16 mouse cellular contexts compared by ENCODE assay signal in genomic region chr13:52528281-52528680, GRCm38 (mm10). TPM values are rescaled to one million over a fixed set of nuclear protein-coding genes. Genes with fewer than 3 reads are reported as not detected.
DNase-seq lines count a peak whose midpoint lies in the region; ATAC-seq and TF ChIP-seq lines count a peak whose summit lies in the region.
"Had no signal": no experiment of that assay in that cellular context is flagged by ENCODE, and none has a peak within 500 bp of the region (broad histone marks: within the 10 kb centered on the region; RNA-seq: fewer than 3 reads in every experiment).

No protein-coding gene starts in this region.

- no peaks in the 10 kb centered on the region for H3K36me3 ChIP-seq in forebrain, postnatal 0 days (ENCODE audit: insufficient read depth)
- no peaks in the 10 kb centered on the region for H3K36me3 ChIP-seq in forebrain, embryonic 13.5 days (ENCODE audit: poor library complexity, severe bottlenecking)
- no peaks in the 10 kb centered on the region for H3K36me3 ChIP-seq in hindbrain, embryonic 15.5 days
- no peaks in the 10 kb centered on the region for H3K36me3 ChIP-seq in midbrain, postnatal 0 days (ENCODE audit: insufficient read depth, low read length)
- H3K36me3 ChIP-seq in intestine, embryonic 16.5 days (ENCODE audit: control insufficient read depth, insufficient read depth, low read length): no peaks in the 10 kb centered on the region

- 78% methylated on average over 8 of the region's 8 CpGs for WGBS in forebrain, postnatal 0 days
- 84% methylated on average over 8 of the region's 8 CpGs for WGBS in forebrain, embryonic 13.5 days
- 69% methylated on average over 8 of the region's 8 CpGs for WGBS in hindbrain, embryonic 15.5 days
- WGBS in midbrain, postnatal 0 days: 76% methylated on average over 8 of the region's 8 CpGs
- WGBS in intestine, embryonic 16.5 days: 78% methylated on average over 8 of the region's 8 CpGs

- H3K4me2 ChIP-seq in forebrain, postnatal 0 days (ENCODE audit: low read depth): peak overlapping the region; percentile 80
- H3K4me2 ChIP-seq in forebrain, embryonic 13.5 days: no peak overlapping the region
- peak overlapping the region; percentile 70 for H3K4me2 ChIP-seq in hindbrain, embryonic 15.5 days
- H3K4me2 ChIP-seq in midbrain, postnatal 0 days (ENCODE audit: low read depth, low read length, poor library complexity, severe bottlenecking): peak overlapping the region; percentile 72
- no peak overlapping the region for H3K4me2 ChIP-seq in intestine, embryonic 16.5 days (ENCODE audit: low read depth, low read length)

- peak overlapping the region; percentile 62 for H3K4me3 ChIP-seq in forebrain, postnatal 0 days (ENCODE audit: low read depth, low read length)
- no peak overlapping the region for H3K4me3 ChIP-seq in forebrain, embryonic 13.5 days
- peak overlapping the region; percentile 63 for H3K4me3 ChIP-seq in layer of hippocampus, adult 2 months
- H3K4me3 ChIP-seq in hindbrain, embryonic 15.5 days: peak overlapping the region; percentile 53
- peak overlapping the region; percentile 72 for H3K4me3 ChIP-seq in midbrain, postnatal 0 days (ENCODE audit: low read depth, low read length)
- H3K4me3 ChIP-seq in intestine, embryonic 16.5 days (ENCODE audit: low read length): no peak overlapping the region

- no peaks in the 10 kb centered on the region for H3K27me3 ChIP-seq in forebrain, postnatal 0 days (ENCODE audit: insufficient read depth, low read length)
- H3K27me3 ChIP-seq in forebrain, embryonic 13.5 days: peaks cover 25% of the 10 kb centered on the region
- H3K27me3 ChIP-seq in hindbrain, embryonic 15.5 days: no peaks in the 10 kb centered on the region
- H3K27me3 ChIP-seq in midbrain, postnatal 0 days (ENCODE audit: insufficient read depth, low read length): no peaks in the 10 kb centered on the region
- peaks cover 12% of the 10 kb centered on the region for H3K27me3 ChIP-seq in intestine, embryonic 16.5 days (replicated peaks; ENCODE audit: control insufficient read depth, insufficient read depth, low read length)

- no peaks in the 10 kb centered on the region for H3K9me3 ChIP-seq in forebrain, postnatal 0 days (ENCODE audit: low read length)
- peaks cover 6% of the 10 kb centered on the region for H3K9me3 ChIP-seq in forebrain, embryonic 13.5 days (replicated peaks)
- no peaks in the 10 kb centered on the region for H3K9me3 ChIP-seq in hindbrain, embryonic 15.5 days
- H3K9me3 ChIP-seq in midbrain, postnatal 0 days (ENCODE audit: low read length): no peaks in the 10 kb centered on the region
- H3K9me3 ChIP-seq in intestine, embryonic 16.5 days (ENCODE audit: control insufficient read depth, low read length): peaks cover 4% of the 10 kb centered on the region; the same call in 1 of the 2 replicates

- no peak overlapping the region for H3K27ac ChIP-seq in forebrain, postnatal 0 days (ENCODE audit: low read depth, low read length)
- H3K27ac ChIP-seq in forebrain, embryonic 13.5 days: no peak overlapping the region
- peak overlapping the region; percentile 98 for H3K27ac ChIP-seq in layer of hippocampus, adult 2 months
- H3K27ac ChIP-seq in hindbrain, embryonic 15.5 days (replicated peaks): 0 out of 2 replicates have a peak overlapping the region, but pooled peaks have one; percentile 18
- H3K27ac ChIP-seq in midbrain, postnatal 0 days (ENCODE audit: low read depth, low read length): no peak overlapping the region
- no peak overlapping the region for H3K27ac ChIP-seq in intestine, embryonic 16.5 days (ENCODE audit: low read length)
- H3K27ac ChIP-seq: stomach, postnatal 0 days had no signal

- no peak for DNase-seq in forebrain, postnatal 0 days
- no peak for DNase-seq in layer of hippocampus, adult 2 months (ENCODE audit: low spot score in 2 of 2)
- no peak for DNase-seq in layer of hippocampus, adult 18-20 months (ENCODE audit: low spot score in 2 of 2)
- no peak for DNase-seq in midbrain, postnatal 0 days (ENCODE audit: low spot score)
- DNase-seq: adrenal gland, adult 8-10 months; gastrocnemius, postnatal 10 days; kidney, adult 11 months; kidney, postnatal 10 days; lung, adult 2 months; thymus, postnatal 25 days had no signal

- no peak for TF ChIP-seq CTCF in forebrain, postnatal 0 days (IDR thresholded peaks at IDR 0.05; ENCODE audit: low read depth)
- TF ChIP-seq CTCF in layer of hippocampus, adult 2 months (conservative IDR thresholded peaks at IDR 0.05): no peak
- TF ChIP-seq CTCF in midbrain, postnatal 0 days (IDR thresholded peaks at IDR 0.05): no peak

- no peak for ATAC-seq in forebrain, postnatal 0 days
- ATAC-seq in forebrain, embryonic 13.5 days: no peak
- ATAC-seq in hindbrain, embryonic 15.5 days (ENCODE audit: low FRiP score, low read depth): no peak
- ATAC-seq in midbrain, postnatal 0 days (ENCODE audit: low FRiP score): no peak
- no peak for ATAC-seq in intestine, embryonic 16.5 days
- ATAC-seq: CD4-positive, CD25-positive, alpha-beta regulatory T cell, adult 4 months had no signal

- peak overlapping the region; percentile 37; the same call in 1 of the 2 replicates for H3K9ac ChIP-seq in forebrain, postnatal 0 days
- no peak overlapping the region for H3K9ac ChIP-seq in forebrain, embryonic 13.5 days
- 0 out of 2 replicates have a peak overlapping the region, but pooled peaks have one; percentile 14 for H3K9ac ChIP-seq in hindbrain, embryonic 15.5 days
- H3K9ac ChIP-seq in midbrain, postnatal 0 days (replicated peaks; ENCODE audit: low read length, poor library complexity, severe bottlenecking): peak overlapping the region; percentile 82; the same call in 1 of the 2 replicates
- no peak overlapping the region for H3K9ac ChIP-seq in intestine, embryonic 16.5 days (ENCODE audit: low read depth, low read length)

- H3K4me1 ChIP-seq in forebrain, postnatal 0 days (ENCODE audit: insufficient read depth): no peaks in the 10 kb centered on the region
- peaks cover 8% of the 10 kb centered on the region for H3K4me1 ChIP-seq in forebrain, embryonic 13.5 days
- peaks cover 11% of the 10 kb centered on the region for H3K4me1 ChIP-seq in hindbrain, embryonic 15.5 days (replicated peaks)
- H3K4me1 ChIP-seq in midbrain, postnatal 0 days (ENCODE audit: insufficient read depth, low read length): no peaks in the 10 kb centered on the region
- 0 out of 2 replicates have a peak, but pooled peaks cover 5% of the 10 kb centered on the region for H3K4me1 ChIP-seq in intestine, embryonic 16.5 days (ENCODE audit: control insufficient read depth, insufficient read depth, low read length)

RNA-seq across cellular contexts. Expression of gene Diras2, which starts 2.8 kb away (rescaled TPM):
- total RNA-seq in forebrain, postnatal 0 days (2014; rRNA removed): 41.5 and 47.6 TPM in 2 replicates
- 4.8 and 6.3 TPM in 2 replicates for polyA plus RNA-seq in forebrain, postnatal 0 days (2015; fragmentation: Nextera tagmentation; extraction: Ambion mirVana)
- polyA plus RNA-seq in forebrain, embryonic 13.5 days (2015; fragmentation: Nextera tagmentation; extraction: Ambion mirVana): 0.77 and 0.93 TPM in 2 replicates
- total RNA-seq in layer of hippocampus, adult 2 months (2021): 100 to 1,000 TPM; 150 to 155 TPM
- 100 to 1,000 TPM; 164 to 166 TPM for total RNA-seq in layer of hippocampus, adult 18-20 months (2021)
- polyA plus RNA-seq in hindbrain, embryonic 15.5 days (2015; fragmentation: Nextera tagmentation; extraction: Ambion mirVana): 5.0 and 5.1 TPM in 2 replicates
- 57.1 and 68.2 TPM in 2 replicates for total RNA-seq in midbrain, postnatal 0 days (2014; rRNA removed)
- 6.8 and 7.0 TPM in 2 replicates for polyA plus RNA-seq in midbrain, postnatal 0 days (2015; fragmentation: Nextera tagmentation; extraction: Ambion mirVana)
- 0.46 and 0.47 TPM in 2 replicates for polyA plus RNA-seq in intestine, embryonic 16.5 days (2015; fragmentation: Nextera tagmentation; extraction: Ambion mirVana)
- total RNA-seq: liver, adult 2 months had no signal
- polyA plus RNA-seq: CD4-positive, CD25-positive, alpha-beta regulatory T cell, adult 4 months had no signal

RNA-seq across cellular contexts. Expression of gene Syk, which starts 54.7 kb away (rescaled TPM):
- 2.6 and 4.5 TPM in 2 replicates for total RNA-seq in forebrain, postnatal 0 days (2014; rRNA removed)
- 0.88 and 1.6 TPM in 2 replicates for polyA plus RNA-seq in forebrain, postnatal 0 days (2015; fragmentation: Nextera tagmentation; extraction: Ambion mirVana)
- polyA plus RNA-seq in forebrain, embryonic 13.5 days (2015; fragmentation: Nextera tagmentation; extraction: Ambion mirVana): 0.81 and 1.1 TPM in 2 replicates
- 1 to 10 TPM; 3.1 TPM for total RNA-seq in layer of hippocampus, adult 2 months (2021)
- total RNA-seq in layer of hippocampus, adult 18-20 months (2021): 1 to 10 TPM; 2.7 TPM
- 1.2 and 1.4 TPM in 2 replicates for polyA plus RNA-seq in hindbrain, embryonic 15.5 days (2015; fragmentation: Nextera tagmentation; extraction: Ambion mirVana)
- 2.8 and 3.1 TPM in 2 replicates for total RNA-seq in midbrain, postnatal 0 days (2014; rRNA removed)
- polyA plus RNA-seq in midbrain, postnatal 0 days (2015; fragmentation: Nextera tagmentation; extraction: Ambion mirVana): 0.90 and 0.91 TPM in 2 replicates
- 2.7 and 2.9 TPM in 2 replicates for polyA plus RNA-seq in intestine, embryonic 16.5 days (2015; fragmentation: Nextera tagmentation; extraction: Ambion mirVana)

Comparison
In these comparisons a context has a peak if more than half of its experiments do, and no peak if none do; other contexts are left out.
1. H3K4me2 ChIP-seq: peak in forebrain, postnatal 0 days (single experiment), hindbrain, embryonic 15.5 days (single experiment) and midbrain, postnatal 0 days (single experiment); none in forebrain, embryonic 13.5 days (single experiment) and intestine, embryonic 16.5 days (single experiment).
2. H3K4me3 ChIP-seq: peak in forebrain, postnatal 0 days (single experiment), layer of hippocampus, adult 2 months (single experiment), hindbrain, embryonic 15.5 days (single experiment) and midbrain, postnatal 0 days (single experiment); none in forebrain, embryonic 13.5 days (single experiment) and intestine, embryonic 16.5 days (single experiment).
3. H3K9ac ChIP-seq: peak in forebrain, postnatal 0 days (single experiment), hindbrain, embryonic 15.5 days (single experiment) and midbrain, postnatal 0 days (single experiment); none in forebrain, embryonic 13.5 days (single experiment) and intestine, embryonic 16.5 days (single experiment).
4. H3K27ac ChIP-seq: peak in layer of hippocampus, adult 2 months (single experiment) and hindbrain, embryonic 15.5 days (single experiment); none in forebrain, postnatal 0 days (single experiment), forebrain, embryonic 13.5 days (single experiment), midbrain, postnatal 0 days (single experiment) and intestine, embryonic 16.5 days (single experiment).